Mouse (Mus musculus): ENCODE measurements around the gene Sumo2.
A peak's percentile ranks its signal among the peaks of the same experiment; 100 is the strongest.
"Not testable (repeated sequence)": the region's sequence is repeated elsewhere in the genome, so short reads cannot be mapped to it uniquely, and the experiment has no call there.

Gene Sumo2

DNA sequence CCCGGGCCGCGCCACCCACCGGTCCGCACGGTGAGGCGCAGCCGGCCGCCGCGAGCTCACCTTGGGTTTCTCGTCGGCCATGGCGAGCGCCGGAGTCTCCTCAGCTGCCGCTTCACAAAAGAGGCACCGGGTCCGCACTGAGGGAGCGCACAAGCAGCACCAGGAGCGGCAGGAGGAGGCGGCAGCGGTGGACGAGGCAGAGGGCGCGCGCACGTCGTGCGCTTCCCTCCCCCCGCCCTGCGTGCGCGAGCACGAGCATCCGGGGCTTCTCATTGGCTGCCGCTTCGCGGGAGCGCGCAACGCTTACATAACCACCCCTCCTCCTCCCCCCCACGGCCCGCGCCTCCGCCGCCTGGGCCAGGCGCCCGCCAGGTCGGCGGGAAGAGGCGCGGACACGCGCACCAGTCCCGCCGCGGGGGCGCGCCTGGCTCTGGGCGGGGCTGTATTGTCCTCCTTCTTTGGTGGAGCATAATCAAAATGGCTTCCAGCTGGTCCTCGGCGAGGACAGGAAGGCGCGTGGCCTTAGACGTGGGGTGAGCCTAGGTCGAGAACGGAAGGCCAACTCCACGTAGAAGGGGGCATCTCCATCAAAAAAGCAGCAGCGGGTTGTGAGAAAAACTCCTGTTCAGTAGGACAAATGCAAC is at the start of gene Sumo2:
Gene Sumo2, minus strand, starts transcription at position 239 of the 644 bp plus-strand sequence.
- DNase-seq = peak; percentile 100

- DNase-seq = no peak
Observed at GRCm38 (mm10) chr11:115585573-115586100, 49.6 kb upstream of the Sumo2 start.

DNA sequence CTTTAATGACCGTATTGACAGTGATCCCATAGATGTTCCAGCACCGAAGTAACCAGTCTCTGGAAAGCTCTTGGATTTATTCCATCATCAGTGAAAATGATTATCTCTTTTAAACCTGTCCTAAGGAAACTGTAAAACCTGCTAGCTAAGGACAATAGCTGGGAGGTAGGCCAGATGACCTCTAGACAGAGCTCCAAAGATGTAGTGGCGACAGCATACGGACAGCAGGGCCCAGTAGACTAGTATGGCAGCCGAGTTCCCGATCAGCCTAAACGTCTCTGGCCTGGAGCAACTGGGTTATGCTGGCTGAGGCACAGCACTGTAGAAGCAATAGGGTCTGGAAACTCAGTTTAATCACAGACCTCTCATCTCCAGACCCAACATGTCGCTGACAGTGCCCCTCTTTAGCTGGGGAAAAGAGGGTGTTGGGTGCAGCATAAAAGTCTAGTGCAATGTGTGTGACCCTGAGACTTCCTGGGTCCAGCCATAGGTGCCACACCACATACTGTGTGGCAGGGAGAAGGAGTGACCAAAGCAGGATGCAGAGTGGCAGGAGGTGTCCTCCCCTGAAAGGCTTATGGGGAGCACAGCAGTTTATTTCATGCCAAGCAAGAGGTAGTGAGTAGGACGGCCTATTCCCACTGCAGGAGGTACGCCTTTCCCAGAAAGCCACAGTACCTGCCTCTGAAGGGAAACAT is 48.4 kb upstream of the Sumo2 start:
- no peak for DNase-seq

- DNase-seq = no peak
Observed at GRCm38 (mm10) chr11:115582913-115583606, 47.0 kb upstream of the Sumo2 start.

DNA sequence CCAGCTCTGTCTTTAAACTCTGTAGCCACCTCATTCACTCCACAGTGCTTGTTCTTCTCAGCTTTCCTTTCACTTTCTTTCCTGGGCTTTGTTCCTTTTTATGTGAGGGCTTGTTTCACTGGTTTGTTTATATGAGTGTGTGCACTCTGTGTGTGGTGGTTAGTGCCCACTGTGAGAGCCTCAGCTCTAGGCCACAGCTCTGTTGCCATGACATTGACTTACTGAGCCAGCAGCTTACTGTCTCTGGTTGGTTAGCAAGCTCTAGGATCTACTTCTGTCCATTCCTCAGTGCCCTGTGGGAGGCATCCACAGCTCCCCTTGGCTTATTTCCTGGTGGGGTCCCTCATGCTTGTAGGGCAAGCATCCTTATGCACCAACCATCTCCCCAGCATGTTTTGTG is 43.0 kb upstream of the Sumo2 start:
- no peak for DNase-seq

DNA sequence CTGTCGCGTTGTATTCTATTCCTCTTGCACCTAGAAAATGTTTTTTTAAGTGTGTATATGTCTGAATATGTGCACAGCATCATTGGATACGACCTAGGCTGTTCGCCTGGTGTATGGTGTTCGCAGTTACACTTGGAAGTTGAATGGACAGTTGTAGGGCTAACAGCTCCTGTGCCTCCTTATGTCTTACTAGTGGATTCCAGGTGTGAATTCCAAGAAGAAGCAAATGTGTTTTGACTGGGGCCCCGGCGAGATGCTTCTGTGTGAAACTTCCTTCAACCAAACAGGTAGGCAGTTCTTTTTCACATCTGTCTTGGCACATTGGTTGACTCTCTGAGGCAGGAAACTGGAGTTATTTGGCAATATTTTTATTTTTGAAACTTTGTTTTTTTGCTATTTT is 28.9 kb upstream of the Sumo2 start:
- DNase-seq = no peak

- DNase-seq = peak; percentile 96
Observed at GRCm38 (mm10) chr11:115564064-115564809, 28.2 kb upstream of the Sumo2 start, which contains the start of gene Nup85. Gene Nup85 (plus strand): TSS chr11:115564434.

- peak; percentile 15 to 20 for DNase-seq
Observed at GRCm38 (mm10) chr11:115563406-115563805, 27.3 kb upstream of the Sumo2 start.

GRCm38 (mm10) chr11:115555717-115556116 is 19.6 kb upstream of the Sumo2 start:
- DNase-seq = no peak

DNA sequence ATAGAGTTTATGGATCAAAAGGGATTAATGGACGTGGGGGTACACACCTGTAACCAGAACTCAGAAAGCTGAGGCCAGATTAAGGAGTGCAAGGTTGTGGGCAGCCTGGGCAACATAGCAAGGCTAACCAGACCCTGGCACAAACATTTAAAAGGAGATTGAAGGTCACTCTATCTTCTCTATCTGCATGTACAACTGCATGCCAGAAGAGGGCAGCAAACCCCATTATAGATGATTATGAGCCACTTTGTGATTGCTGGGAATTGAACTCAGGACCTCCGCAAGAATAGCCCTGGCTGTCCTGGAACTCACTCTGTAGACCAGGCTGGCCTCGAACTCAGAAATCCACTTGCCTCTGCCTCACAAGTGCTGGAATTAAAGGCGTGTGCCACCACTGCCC is 16.7 kb upstream of the Sumo2 start:
- DNase-seq = peak; percentile 57 to 58

GRCm38 (mm10) chr11:115543571-115543970 is 7.5 kb upstream of the Sumo2 start:
- DNase-seq = no peak

GRCm38 (mm10) chr11:115538045-115538444 is 2.0 kb upstream of the Sumo2 start:
- peak; percentile 30 to 44 for DNase-seq

GRCm38 (mm10) chr11:115536856-115537568 is 936 bp upstream of the Sumo2 start:
- no peak for DNase-seq

DNA sequence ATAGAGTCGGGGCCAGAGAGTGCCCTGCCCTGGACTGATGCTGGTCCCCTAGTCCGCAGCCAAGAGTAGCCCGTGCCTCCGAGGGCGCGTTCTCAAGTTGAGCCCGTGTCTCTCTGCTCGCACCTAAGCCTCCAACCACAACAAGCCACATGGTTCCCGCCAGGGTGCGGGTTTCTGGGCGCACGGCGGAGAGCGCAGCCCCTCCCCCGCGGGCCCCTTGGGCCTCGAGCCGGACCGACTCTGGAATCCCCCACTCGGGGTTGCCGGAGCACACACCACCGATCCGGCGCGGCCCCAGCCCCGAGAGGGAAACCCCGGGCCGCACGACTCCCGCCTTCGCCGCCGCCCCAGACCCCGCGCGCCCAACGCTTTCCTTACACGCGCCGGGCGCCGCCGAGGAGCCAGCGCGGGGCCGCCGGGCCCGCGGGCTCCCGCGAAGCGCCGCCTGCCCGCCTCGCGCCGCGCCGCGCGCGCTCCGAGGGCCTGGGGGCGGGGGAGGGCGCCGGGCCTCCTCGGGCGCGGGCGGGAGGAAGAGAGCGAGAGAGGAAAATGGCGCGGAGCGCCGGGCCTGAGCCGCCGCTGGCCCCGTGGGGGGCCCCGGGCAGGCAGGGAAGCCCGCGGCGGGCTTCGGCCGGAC is 557 bp downstream of the Sumo2 start:
- peak; percentile 71 to 81 for DNase-seq

- no peak for DNase-seq
Observed at GRCm38 (mm10) chr11:115534759-115535371, 1.2 kb downstream of the Sumo2 start.

GRCm38 (mm10) chr11:115526446-115526845 is 9.6 kb downstream of the Sumo2 start:
- DNase-seq = not testable (repeated sequence)

GRCm38 (mm10) chr11:115522703-115523102 is 13.4 kb downstream of the Sumo2 start:
- DNase-seq = no peak

GRCm38 (mm10) chr11:115522238-115522637 is 13.8 kb downstream of the Sumo2 start:
- DNase-seq = no peak

DNA sequence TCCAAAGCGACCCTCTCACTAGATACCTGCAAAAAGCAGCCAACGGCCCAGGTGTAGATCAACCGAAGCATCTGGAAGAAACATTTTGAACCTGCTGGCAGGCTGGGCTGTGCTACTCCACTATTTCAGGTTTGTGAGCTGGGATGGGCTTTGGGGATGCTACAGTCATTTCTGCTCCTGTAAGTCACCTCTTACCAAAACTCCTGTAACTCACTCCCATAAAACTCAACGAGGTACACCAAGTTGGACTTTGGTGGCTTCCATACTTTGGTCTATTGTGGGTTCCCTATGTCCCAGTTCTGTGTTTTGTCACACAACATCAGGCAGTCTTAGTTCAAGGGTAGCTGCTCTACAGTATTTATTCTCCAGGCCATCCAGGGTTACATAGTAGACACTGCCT is 15.0 kb downstream of the Sumo2 start:
- DNase-seq = no peak

DNA sequence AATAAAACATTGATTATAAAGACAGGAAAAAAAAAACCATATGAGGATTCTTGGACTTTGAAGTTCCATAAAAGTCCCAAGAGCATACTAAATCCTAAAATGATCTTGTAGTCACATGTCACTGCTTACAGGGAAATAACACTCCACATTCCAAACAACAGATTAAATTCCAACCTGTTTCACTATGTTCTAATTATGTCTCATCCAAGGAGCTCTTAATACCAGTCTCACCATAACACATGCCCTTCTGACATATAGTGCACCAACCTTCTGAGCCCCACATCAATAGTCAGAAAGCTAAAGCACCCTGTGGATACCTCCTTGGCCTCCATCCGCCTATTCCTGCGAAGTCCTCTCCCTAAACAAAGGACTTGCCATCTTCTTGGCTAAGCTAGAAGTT is 15.9 kb downstream of the Sumo2 start:
- no peak for DNase-seq

- no peak for DNase-seq
Observed at GRCm38 (mm10) chr11:115519581-115519980, 16.5 kb downstream of the Sumo2 start.
